9 mouse cellular contexts compared by ENCODE assay signal in genomic region chr6:40235793-40236470, GRCm38 (mm10).
DNase-seq lines count a peak whose midpoint lies in the region; ATAC-seq lines count a peak whose summit lies in the region.
"Had no signal": no experiment of that assay in that cellular context is flagged by ENCODE, and none has a peak within 500 bp of the region (broad histone marks: within the 10 kb centered on the region; RNA-seq: fewer than 3 reads in every experiment).

No protein-coding gene starts in this region.

- no peak overlapping the region for H3K4me3 ChIP-seq in midbrain, embryonic 11.5 days (ENCODE audit: low read depth, low read length)
- H3K4me3 ChIP-seq in midbrain, embryonic 13.5 days (replicated peaks) = no peak overlapping the region
- H3K4me3 ChIP-seq in forebrain, embryonic 16.5 days (replicated peaks; ENCODE audit: low read length) = no peak overlapping the region
- no peak overlapping the region for H3K4me3 ChIP-seq in limb, embryonic 10.5 days
- H3K4me3 ChIP-seq: heart, embryonic 13.5 days had no signal

- no peaks in the 10 kb centered on the region for H3K9me3 ChIP-seq in midbrain, embryonic 11.5 days (ENCODE audit: control insufficient read depth, low read length)
- no peaks in the 10 kb centered on the region for H3K9me3 ChIP-seq in midbrain, embryonic 13.5 days
- no peaks in the 10 kb centered on the region for H3K9me3 ChIP-seq in forebrain, embryonic 16.5 days (ENCODE audit: control insufficient read depth, low read length)
- no peaks in the 10 kb centered on the region for H3K9me3 ChIP-seq in limb, embryonic 10.5 days (replicated peaks)
- H3K9me3 ChIP-seq: heart, embryonic 13.5 days had no signal

- H3K36me3 ChIP-seq in midbrain, embryonic 11.5 days (ENCODE audit: control insufficient read depth, insufficient read depth, low read length) = no peaks in the 10 kb centered on the region
- H3K36me3 ChIP-seq in midbrain, embryonic 13.5 days = no peaks in the 10 kb centered on the region
- H3K36me3 ChIP-seq in forebrain, embryonic 16.5 days (ENCODE audit: control insufficient read depth, insufficient read depth) = no peaks in the 10 kb centered on the region
- no peaks in the 10 kb centered on the region for H3K36me3 ChIP-seq in limb, embryonic 10.5 days
- H3K36me3 ChIP-seq: heart, embryonic 13.5 days had no signal

- no peak for ATAC-seq in midbrain, embryonic 11.5 days (ENCODE audit: low FRiP score)
- ATAC-seq in midbrain, embryonic 13.5 days = no peak
- ATAC-seq in forebrain, embryonic 16.5 days = 0 out of 2 replicates have a peak, but pooled peaks have one; percentile 29

- peak; percentile 98 for DNase-seq in midbrain, embryonic 11.5 days (ENCODE audit: low spot score, missing footprints)
- DNase-seq in c-Kit-positive CD71-negative TER-119-negative erythroid progenitor cells, embryonic 14.5 days (ENCODE audit: low read depth) = peak; percentile 55
- DNase-seq in induced T-regulatory cell, adult 2 months (ENCODE audit: low read depth) = peak; percentile 73
- DNase-seq in limb, embryonic 10.5 days (ENCODE audit: low spot score) = peak; percentile 89
- DNase-seq in ovary, postnatal 36 days (ENCODE audit: low spot score) = peak; percentile 66
- peak; percentile 67 for DNase-seq in thymus, postnatal 14 days

- H3K4me1 ChIP-seq in midbrain, embryonic 11.5 days (ENCODE audit: control insufficient read depth, insufficient read depth, low read length) = 0 out of 2 replicates have a peak, but pooled peaks cover 4% of the 10 kb centered on the region
- H3K4me1 ChIP-seq in midbrain, embryonic 13.5 days (replicated peaks) = peaks cover 17% of the 10 kb centered on the region
- H3K4me1 ChIP-seq in forebrain, embryonic 16.5 days (replicated peaks; ENCODE audit: control insufficient read depth, insufficient read depth, low read length) = peaks cover 5% of the 10 kb centered on the region
- no peaks in the 10 kb centered on the region for H3K4me1 ChIP-seq in limb, embryonic 10.5 days
- H3K4me1 ChIP-seq: heart, embryonic 13.5 days had no signal

- H3K27me3 ChIP-seq in midbrain, embryonic 11.5 days (ENCODE audit: control insufficient read depth, insufficient read depth, low read length) = no peaks in the 10 kb centered on the region
- no peaks in the 10 kb centered on the region for H3K27me3 ChIP-seq in midbrain, embryonic 13.5 days
- no peaks in the 10 kb centered on the region for H3K27me3 ChIP-seq in forebrain, embryonic 16.5 days (replicated peaks; ENCODE audit: control insufficient read depth, insufficient read depth, low read length)
- no peaks in the 10 kb centered on the region for H3K27me3 ChIP-seq in limb, embryonic 10.5 days (ENCODE audit: low read depth, poor library complexity, severe bottlenecking)
- H3K27me3 ChIP-seq: heart, embryonic 13.5 days had no signal

- WGBS in midbrain, embryonic 11.5 days = 41% methylated on average over 10 of the region's 10 CpGs
- WGBS in midbrain, embryonic 13.5 days = 45% methylated on average over 10 of the region's 10 CpGs
- 44% methylated on average over 10 of the region's 10 CpGs for WGBS in forebrain, embryonic 16.5 days
- 48% methylated on average over 10 of the region's 10 CpGs for WGBS in limb, embryonic 10.5 days

- no peak overlapping the region for H3K27ac ChIP-seq in midbrain, embryonic 11.5 days (ENCODE audit: low read depth, low read length)
- H3K27ac ChIP-seq in midbrain, embryonic 13.5 days = no peak overlapping the region
- no peak overlapping the region for H3K27ac ChIP-seq in forebrain, embryonic 16.5 days (ENCODE audit: low read length)
- no peak overlapping the region for H3K27ac ChIP-seq in limb, embryonic 10.5 days
- H3K27ac ChIP-seq: heart, embryonic 13.5 days had no signal

- no peak overlapping the region for H3K4me2 ChIP-seq in midbrain, embryonic 11.5 days
- no peak overlapping the region for H3K4me2 ChIP-seq in midbrain, embryonic 13.5 days (replicated peaks)
- H3K4me2 ChIP-seq in forebrain, embryonic 16.5 days (ENCODE audit: low read length) = no peak overlapping the region
- H3K4me2 ChIP-seq: heart, embryonic 13.5 days had no signal

- no peak overlapping the region for H3K9ac ChIP-seq in midbrain, embryonic 11.5 days (ENCODE audit: low read length)
- H3K9ac ChIP-seq in midbrain, embryonic 13.5 days (replicated peaks) = no peak overlapping the region
- H3K9ac ChIP-seq in forebrain, embryonic 16.5 days (replicated peaks; ENCODE audit: low read depth, low read length) = no peak overlapping the region
- H3K9ac ChIP-seq: heart, embryonic 13.5 days had no signal
